Comparison of ENCODE assay signal across 7 mouse cellular contexts in genomic region chr10:121429981-121430682, GRCm38 (mm10). TPM values are rescaled to one million over a fixed set of nuclear protein-coding genes. Genes with fewer than 3 reads are reported as not detected.
DNase-seq lines count a peak whose midpoint lies in the region; ATAC-seq and TF ChIP-seq lines count a peak whose summit lies in the region.

No protein-coding gene starts in this region.

- peak overlapping the region; percentile 92 for H3K27ac ChIP-seq in heart, postnatal 0 days (ENCODE audit: low read depth)
- H3K27ac ChIP-seq in limb, embryonic 14.5 days (replicated peaks; ENCODE audit: low read depth, low read length) = peak overlapping the region; percentile 58
- peak overlapping the region; percentile 87 for H3K27ac ChIP-seq in stomach, embryonic 15.5 days

- H3K9ac ChIP-seq in heart, postnatal 0 days (replicated peaks; ENCODE audit: low read depth, low read length) = no peak overlapping the region
- H3K9ac ChIP-seq in limb, embryonic 14.5 days (ENCODE audit: low read depth, low read length, severe bottlenecking) = no peak overlapping the region
- H3K9ac ChIP-seq in stomach, embryonic 15.5 days = no peak overlapping the region

- WGBS in heart, postnatal 0 days = 15% methylated on average over 14 of the region's 14 CpGs
- 12% methylated on average over 14 of the region's 14 CpGs for WGBS in limb, embryonic 14.5 days
- WGBS in stomach, embryonic 15.5 days = 18% methylated on average over 14 of the region's 14 CpGs

- H3K4me1 ChIP-seq in heart, postnatal 0 days (ENCODE audit: control insufficient read depth, insufficient read depth) = peaks cover 76% of the 10 kb centered on the region
- peaks cover 83% of the 10 kb centered on the region for H3K4me1 ChIP-seq in limb, embryonic 14.5 days (ENCODE audit: control insufficient read depth, insufficient read depth, low read length)
- H3K4me1 ChIP-seq in stomach, embryonic 15.5 days = peaks cover 69% of the 10 kb centered on the region

- TF ChIP-seq CTCF in heart, postnatal 0 days (IDR thresholded peaks at IDR 0.05; ENCODE audit: low read depth) = no peak

- H3K9me3 ChIP-seq in heart, postnatal 0 days (replicated peaks; ENCODE audit: control insufficient read depth, low read length) = no peaks in the 10 kb centered on the region
- no peaks in the 10 kb centered on the region for H3K9me3 ChIP-seq in limb, embryonic 14.5 days (ENCODE audit: control insufficient read depth, low read length)
- no peaks in the 10 kb centered on the region for H3K9me3 ChIP-seq in stomach, embryonic 15.5 days

- no peak overlapping the region; the same call in 1 of the 2 replicates for H3K4me3 ChIP-seq in heart, postnatal 0 days (ENCODE audit: low read depth, low read length)
- H3K4me3 ChIP-seq in limb, embryonic 14.5 days (replicated peaks; ENCODE audit: low read length) = no peak overlapping the region
- H3K4me3 ChIP-seq in stomach, embryonic 15.5 days (replicated peaks) = 0 out of 2 replicates have a peak overlapping the region, but pooled peaks have one; percentile 1

- H3K4me2 ChIP-seq in heart, postnatal 0 days (ENCODE audit: low read depth, low read length) = peak overlapping the region; percentile 41
- peak overlapping the region; percentile 35 for H3K4me2 ChIP-seq in limb, embryonic 14.5 days (replicated peaks; ENCODE audit: low read depth, low read length, severe bottlenecking)
- peak overlapping the region; percentile 38 for H3K4me2 ChIP-seq in stomach, embryonic 15.5 days

- no peaks in the 10 kb centered on the region for H3K27me3 ChIP-seq in heart, postnatal 0 days (ENCODE audit: control insufficient read depth, insufficient read depth, low read length)
- no peaks in the 10 kb centered on the region for H3K27me3 ChIP-seq in limb, embryonic 14.5 days (ENCODE audit: control insufficient read depth, insufficient read depth, low read length)
- no peaks in the 10 kb centered on the region for H3K27me3 ChIP-seq in stomach, embryonic 15.5 days (replicated peaks)

- no peak for TF ChIP-seq POLR2A in limb, embryonic 14.5 days (IDR thresholded peaks at IDR 0.05; ENCODE audit: borderline replicate concordance, extremely low read depth, insufficient read depth, insufficient read length)

- peak; percentile 44 for DNase-seq in CD4-positive, CD25-positive, alpha-beta regulatory T cell, adult 2 months (ENCODE audit: low read depth, low spot score)
- DNase-seq in heart, postnatal 0 days (ENCODE audit: low spot score) = peak; percentile 52
- DNase-seq in limb, embryonic 14.5 days (ENCODE audit: low spot score) = no peak
- no peak for DNase-seq in cerebellum, adult 9-11 months
- no peak for DNase-seq in B cell, adult 2 months

- H3K36me3 ChIP-seq in heart, postnatal 0 days (replicated peaks; ENCODE audit: control insufficient read depth, insufficient read depth, low read length) = no peaks in the 10 kb centered on the region
- no peaks in the 10 kb centered on the region for H3K36me3 ChIP-seq in limb, embryonic 14.5 days (ENCODE audit: control insufficient read depth, insufficient read depth, low read length)
- no peaks in the 10 kb centered on the region for H3K36me3 ChIP-seq in stomach, embryonic 15.5 days

- ATAC-seq in activated CD4-positive, CD25-positive, alpha-beta regulatory T cell, adult 4 months = peak; percentile 55
- peak; percentile 28 for ATAC-seq in heart, postnatal 0 days (ENCODE audit: insufficient read depth, low read depth)
- no peak for ATAC-seq in limb, embryonic 14.5 days (ENCODE audit: low FRiP score, low read depth)
- no peak for ATAC-seq in stomach, embryonic 15.5 days (ENCODE audit: insufficient read depth, low FRiP score, low read depth)

- TF ChIP-seq EP300 in heart, postnatal 0 days (IDR thresholded peaks at IDR 0.05; ENCODE audit: low read depth) = peak; percentile 82; the same call in 1 of the 2 replicates

RNA-seq across cellular contexts. Expression of gene Rassf3, which starts 46.0 kb away (rescaled TPM):
- polyA plus RNA-seq in activated CD4-positive, CD25-positive, alpha-beta regulatory T cell, adult 4 months (2017; shearing (Covaris generic)) = 1 to 10 TPM; 5.7 to 7.0 TPM
- total RNA-seq in heart, postnatal 0 days (2014; rRNA removed; ENCODE audit: low replicate concordance) = 27.9 and 32.3 TPM in 2 replicates
- polyA plus RNA-seq in heart, postnatal 0 days (2015; fragmentation: Nextera tagmentation; extraction: Ambion mirVana) = 22.0 and 23.4 TPM in 2 replicates
- polyA plus RNA-seq in limb, embryonic 14.5 days (2012; rRNA removed) = 22.3 and 23.2 TPM in 2 replicates
- polyA plus RNA-seq in limb, embryonic 14.5 days (2014; fragmentation: Nextera tagmentation; extraction: Ambion mirVana) = 19.4 and 20.7 TPM in 2 replicates
- polyA plus RNA-seq in stomach, embryonic 15.5 days (2015; fragmentation: Nextera tagmentation; extraction: Ambion mirVana) = 22.4 and 25.7 TPM in 2 replicates

Comparison
In these comparisons a context has a peak if more than half of its experiments do, and no peak if none do; other contexts are left out.
1. DNase-seq: peak in CD4-positive, CD25-positive, alpha-beta regulatory T cell, adult 2 months (single experiment) and heart, postnatal 0 days (single experiment); none in limb, embryonic 14.5 days (single experiment), cerebellum, adult 9-11 months (single experiment) and B cell, adult 2 months (0 of 2).
2. ATAC-seq: peak in activated CD4-positive, CD25-positive, alpha-beta regulatory T cell, adult 4 months (single experiment) and heart, postnatal 0 days (single experiment); none in limb, embryonic 14.5 days (single experiment) and stomach, embryonic 15.5 days (single experiment).
3. Peak in every context shown above with its lines, with median percentiles within 50 percentile points of each other: H3K27ac ChIP-seq and H3K4me2 ChIP-seq.